Comparison of ENCODE assay signal across 8 mouse cellular contexts in the genomic region with DNA sequence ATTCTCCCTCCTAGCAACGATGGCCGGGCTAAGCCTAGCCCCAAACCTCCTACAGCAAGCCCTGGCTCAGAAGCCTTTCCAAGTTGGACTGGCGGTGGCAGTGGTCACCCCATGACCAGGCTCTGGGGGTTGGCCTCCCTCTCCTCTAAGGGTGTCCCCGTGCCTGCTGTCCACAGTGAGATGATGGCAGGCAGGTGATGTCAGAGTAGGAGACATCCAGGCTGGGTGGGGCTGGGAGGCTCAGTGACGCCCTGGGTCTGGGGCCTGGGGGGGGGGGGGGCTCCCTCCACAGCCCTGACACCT. TPM values are rescaled to one million over a fixed set of nuclear protein-coding genes. Genes with fewer than 3 reads are reported as not detected.
DNase-seq lines count a peak whose midpoint lies in the region; ATAC-seq and TF ChIP-seq lines count a peak whose summit lies in the region.

No protein-coding gene starts in this region.

- no peak for TF ChIP-seq CTCF in liver, adult 2 months (IDR thresholded peaks at IDR 0.05; ENCODE audit: low read depth, low read length)

- H3K4me3 ChIP-seq in liver, adult 2 months (ENCODE audit: insufficient read depth, low read depth, low read length) = peak overlapping the region; percentile 94; the same call in 1 of the 2 replicates
- H3K4me3 ChIP-seq in forebrain, embryonic 10.5 days = peak overlapping the region; percentile 62
- peak overlapping the region; percentile 88 for H3K4me3 ChIP-seq in limb, embryonic 10.5 days
- peak overlapping the region; percentile 91 for H3K4me3 ChIP-seq in neural tube, embryonic 13.5 days

- H3K27ac ChIP-seq in liver, adult 2 months (replicated peaks; ENCODE audit: insufficient read depth, low read depth, low read length) = peak overlapping the region; percentile 82
- H3K27ac ChIP-seq in forebrain, embryonic 10.5 days = peak overlapping the region; percentile 79
- H3K27ac ChIP-seq in limb, embryonic 10.5 days = peak overlapping the region; percentile 86; the same call in 1 of the 2 replicates
- 0 out of 2 replicates have a peak overlapping the region, but pooled peaks have one; percentile 62 for H3K27ac ChIP-seq in neural tube, embryonic 13.5 days (replicated peaks)

- no peaks in the 10 kb centered on the region for H3K9me3 ChIP-seq in forebrain, embryonic 10.5 days
- no peaks in the 10 kb centered on the region for H3K9me3 ChIP-seq in limb, embryonic 10.5 days (replicated peaks)
- H3K9me3 ChIP-seq in neural tube, embryonic 13.5 days = no peaks in the 10 kb centered on the region

- H3K4me1 ChIP-seq in liver, adult 2 months (ENCODE audit: control insufficient read depth, insufficient read depth, low read length) = peaks cover 10% of the 10 kb centered on the region
- peaks cover 38% of the 10 kb centered on the region for H3K4me1 ChIP-seq in forebrain, embryonic 10.5 days
- H3K4me1 ChIP-seq in limb, embryonic 10.5 days = peaks cover 28% of the 10 kb centered on the region
- H3K4me1 ChIP-seq in neural tube, embryonic 13.5 days (replicated peaks) = peaks cover 55% of the 10 kb centered on the region

- peak; percentile 32 for ATAC-seq in neural tube, embryonic 13.5 days (ENCODE audit: low read depth)

- WGBS in liver, adult 2 months = 16% methylated on average over 5 of the region's 5 CpGs
- WGBS in forebrain, embryonic 10.5 days = 12% methylated on average over 5 of the region's 5 CpGs
- 6% methylated on average over 5 of the region's 5 CpGs for whole genome bisulfite sequencing in limb, embryonic 10.5 days
- WGBS in neural tube, embryonic 13.5 days = 9% methylated on average over 5 of the region's 5 CpGs

- H3K4me2 ChIP-seq in neural tube, embryonic 13.5 days = peak overlapping the region; percentile 93

- peak overlapping the region; percentile 97 for H3K9ac ChIP-seq in liver, adult 2 months (ENCODE audit: low read depth, low read length)
- H3K9ac ChIP-seq in neural tube, embryonic 13.5 days = peak overlapping the region; percentile 90

- no peak for TF ChIP-seq POLR2A in liver, adult 2 months (IDR thresholded peaks at IDR 0.05; ENCODE audit: extremely low read depth, insufficient read depth, low read length)

- no peaks in the 10 kb centered on the region for H3K27me3 ChIP-seq in liver, adult 2 months (ENCODE audit: control insufficient read depth, insufficient read depth, low read length)
- H3K27me3 ChIP-seq in forebrain, embryonic 10.5 days (ENCODE audit: poor library complexity, severe bottlenecking) = peaks cover 50% of the 10 kb centered on the region
- H3K27me3 ChIP-seq in limb, embryonic 10.5 days (ENCODE audit: low read depth, poor library complexity, severe bottlenecking) = peaks cover 59% of the 10 kb centered on the region
- peaks cover 30% of the 10 kb centered on the region for H3K27me3 ChIP-seq in neural tube, embryonic 13.5 days

- H3K79me2 ChIP-seq in liver, adult 2 months (ENCODE audit: control insufficient read depth, insufficient read depth, low read length) = peaks cover 27% of the 10 kb centered on the region; the same call in 1 of the 2 replicates

- H3K36me3 ChIP-seq in liver, adult 2 months (ENCODE audit: control insufficient read depth, insufficient read depth, low read length) = no peaks in the 10 kb centered on the region
- H3K36me3 ChIP-seq in forebrain, embryonic 10.5 days (replicated peaks) = no peaks in the 10 kb centered on the region; the same call in 1 of the 2 replicates
- 0 out of 2 replicates have a peak, but pooled peaks cover 3% of the 10 kb centered on the region for H3K36me3 ChIP-seq in limb, embryonic 10.5 days
- peaks cover 6% of the 10 kb centered on the region; the same call in 1 of the 2 replicates for H3K36me3 ChIP-seq in neural tube, embryonic 13.5 days

- no peak for DNase-seq in liver, adult 2 months (ENCODE audit: extremely low read depth, low read depth, low spot score)
- DNase-seq in liver = no peak
- no peak for DNase-seq in forebrain, embryonic 10.5 days (ENCODE audit: extremely low spot score, low spot score)
- DNase-seq in limb, embryonic 10.5 days (ENCODE audit: low spot score) = no peak
- no peak for DNase-seq in thymus, postnatal 4 days
- no peak for DNase-seq in gastrocnemius, postnatal 10 days
- no peak for DNase-seq in kidney, adult 9 months

RNA-seq across cellular contexts. Expression of a gene that starts 2.7 kb away (rescaled TPM):
- 7.9 and 9.5 TPM in 2 replicates for total RNA-seq in liver, adult 2 months (2014; rRNA removed)
- polyA plus RNA-seq in liver, adult 2 months (2012; rRNA removed) = 26.2 and 29.7 TPM in 2 replicates
- polyA plus RNA-seq in forebrain, embryonic 10.5 days (2016; fragmentation: Nextera tagmentation; extraction: Ambion mirVana) = 5.9 and 7.9 TPM in 2 replicates
- polyA plus RNA-seq in limb, embryonic 10.5 days (2016; fragmentation: Nextera tagmentation; extraction: Ambion mirVana) = 6.7 and 12.3 TPM in 2 replicates
- 23.7 and 26.9 TPM in 2 replicates for polyA plus RNA-seq in neural tube, embryonic 13.5 days (2015; fragmentation: Nextera tagmentation; extraction: Ambion mirVana)
- 10 to 100 TPM; 11.2 to 12.6 TPM for total RNA-seq in gastrocnemius, postnatal 10 days (2021)

RNA-seq across cellular contexts. Expression of a gene that starts 37.5 kb away (rescaled TPM):
- 8.5 and 9.5 TPM in 2 replicates for total RNA-seq in liver, adult 2 months (2014; rRNA removed)
- polyA plus RNA-seq in liver, adult 2 months (2012; rRNA removed) = 10.0 and 20.5 TPM in 2 replicates
- 3.8 and 3.9 TPM in 2 replicates for polyA plus RNA-seq in forebrain, embryonic 10.5 days (2016; fragmentation: Nextera tagmentation; extraction: Ambion mirVana)
- 2.1 and 3.5 TPM in 2 replicates for polyA plus RNA-seq in limb, embryonic 10.5 days (2016; fragmentation: Nextera tagmentation; extraction: Ambion mirVana)
- 6.7 and 8.6 TPM in 2 replicates for polyA plus RNA-seq in neural tube, embryonic 13.5 days (2015; fragmentation: Nextera tagmentation; extraction: Ambion mirVana)
- total RNA-seq in gastrocnemius, postnatal 10 days (2021) = 1 to 10 TPM; 7.3 to 9.1 TPM

RNA-seq across cellular contexts. Expression of a gene that starts 44.4 kb away (rescaled TPM):
- total RNA-seq in liver, adult 2 months (2014; rRNA removed) = 0.83 and 1.9 TPM in 2 replicates
- polyA plus RNA-seq in liver, adult 2 months (2012; rRNA removed) = 7.9 and 10.1 TPM in 2 replicates
- 4.1 and 4.3 TPM in 2 replicates for polyA plus RNA-seq in forebrain, embryonic 10.5 days (2016; fragmentation: Nextera tagmentation; extraction: Ambion mirVana)
- polyA plus RNA-seq in limb, embryonic 10.5 days (2016; fragmentation: Nextera tagmentation; extraction: Ambion mirVana) = 1.4 and 2.7 TPM in 2 replicates
- polyA plus RNA-seq in neural tube, embryonic 13.5 days (2015; fragmentation: Nextera tagmentation; extraction: Ambion mirVana) = 2.1 TPM in 2 replicates
- 1 to 10 TPM; 1.8 to 2.1 TPM for total RNA-seq in gastrocnemius, postnatal 10 days (2021)

RNA-seq across cellular contexts. Expression of a gene that starts 48.3 kb away (rescaled TPM):
- total RNA-seq in liver, adult 2 months (2014; rRNA removed) = 30.5 and 31.8 TPM in 2 replicates
- 56.7 and 60.5 TPM in 2 replicates for polyA plus RNA-seq in liver, adult 2 months (2012; rRNA removed)
- polyA plus RNA-seq in forebrain, embryonic 10.5 days (2016; fragmentation: Nextera tagmentation; extraction: Ambion mirVana) = 39.2 and 41.9 TPM in 2 replicates
- polyA plus RNA-seq in limb, embryonic 10.5 days (2016; fragmentation: Nextera tagmentation; extraction: Ambion mirVana) = 59.3 and 82.8 TPM in 2 replicates
- 73.4 and 101 TPM in 2 replicates for polyA plus RNA-seq in neural tube, embryonic 13.5 days (2015; fragmentation: Nextera tagmentation; extraction: Ambion mirVana)
- 100 to 1,000 TPM; 133 to 142 TPM for total RNA-seq in gastrocnemius, postnatal 10 days (2021)
